Mouse (Mus musculus): ENCODE results near the gene Urm1. TPM values are rescaled to one million over a fixed set of nuclear protein-coding genes. Genes with fewer than 3 reads are reported as not detected.
"Not testable (repeated sequence)": the region's sequence is repeated elsewhere in the genome, so short reads cannot be mapped to it uniquely, and the experiment has no call there.

The Urm1 gene
- total RNA-seq, 2 experiments from 2014 or later, result 37.9 to 40.9 TPM

DNA sequence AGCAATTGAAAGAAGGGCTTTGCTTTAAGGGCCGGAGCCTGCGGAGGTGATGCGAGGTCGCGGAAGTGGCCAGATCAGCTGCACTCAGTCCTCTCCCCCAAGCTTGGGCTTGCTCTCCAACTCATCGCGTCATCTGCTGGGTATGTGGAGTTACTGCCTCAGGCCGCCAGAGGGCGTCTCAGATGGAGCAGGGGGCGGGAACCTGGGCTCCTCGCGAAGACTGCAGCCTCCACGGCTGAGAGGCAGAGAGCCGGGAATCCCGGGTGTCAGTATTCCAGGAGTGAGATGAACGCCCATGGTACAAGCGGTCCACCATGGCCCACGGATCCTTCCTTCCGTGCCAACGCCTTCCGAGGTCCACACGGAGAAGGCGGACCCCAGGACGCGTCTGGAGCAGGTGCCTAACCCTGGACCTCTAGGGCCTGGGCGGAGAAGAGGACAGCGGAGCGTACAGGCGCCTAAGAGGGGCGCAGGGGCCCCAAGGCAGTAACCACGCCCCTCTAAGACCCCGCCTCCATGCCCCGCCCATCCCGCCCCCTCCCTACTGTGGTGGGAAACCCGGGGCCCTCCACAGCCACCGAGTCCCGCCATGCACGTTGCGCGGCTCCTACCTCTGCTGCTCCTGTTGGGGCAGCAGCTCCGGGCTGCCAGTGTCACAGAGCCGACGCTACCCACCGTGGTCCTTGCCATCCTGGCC, 49.2 kb downstream of the Urm1 start, which contains the start of gene Cercam:
Cercam (plus strand) TSS at position 216 of the 697 bp plus-strand sequence.
- DNase-seq, result peak; percentile 92

- DNase-seq, result peak; percentile 24
Measured at GRCm38 (mm10) chr2:29869646-29870451, 50.0 kb downstream of the Urm1 start.

DNA sequence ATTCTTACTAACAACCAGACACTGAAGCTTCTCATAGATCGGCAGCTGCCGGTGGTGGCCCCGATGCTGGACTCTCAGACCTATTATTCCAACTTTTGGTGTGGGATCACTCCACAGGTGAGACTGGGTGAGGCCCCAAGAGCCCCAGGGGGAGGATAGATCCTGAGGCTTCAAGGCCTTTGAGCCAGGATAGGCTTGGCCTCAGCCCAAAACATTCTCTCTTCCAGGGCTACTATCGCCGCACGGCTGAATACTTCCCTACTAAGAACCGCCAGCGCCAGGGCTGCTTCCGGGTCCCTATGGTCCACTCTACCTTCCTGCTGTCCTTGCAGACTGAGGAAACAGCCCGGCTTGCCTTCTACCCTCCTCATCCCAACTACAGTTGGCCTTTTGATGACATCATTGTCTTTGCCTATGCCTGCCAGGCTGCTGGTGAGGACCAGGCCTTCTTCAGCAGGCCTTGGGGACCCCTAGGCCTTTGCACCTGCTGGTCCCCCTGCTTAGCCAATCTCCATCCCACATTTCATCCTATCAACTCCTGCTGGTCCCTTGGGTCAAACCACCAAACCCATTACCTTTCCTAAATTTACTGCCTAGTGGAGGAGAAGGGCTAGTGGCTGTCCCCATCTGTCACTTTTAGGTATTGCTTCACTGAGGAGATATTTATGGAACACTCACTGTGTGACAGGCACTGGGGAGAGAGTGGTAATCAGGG, 52.9 kb downstream of the Urm1 start:
- no peak for DNase-seq

DNA sequence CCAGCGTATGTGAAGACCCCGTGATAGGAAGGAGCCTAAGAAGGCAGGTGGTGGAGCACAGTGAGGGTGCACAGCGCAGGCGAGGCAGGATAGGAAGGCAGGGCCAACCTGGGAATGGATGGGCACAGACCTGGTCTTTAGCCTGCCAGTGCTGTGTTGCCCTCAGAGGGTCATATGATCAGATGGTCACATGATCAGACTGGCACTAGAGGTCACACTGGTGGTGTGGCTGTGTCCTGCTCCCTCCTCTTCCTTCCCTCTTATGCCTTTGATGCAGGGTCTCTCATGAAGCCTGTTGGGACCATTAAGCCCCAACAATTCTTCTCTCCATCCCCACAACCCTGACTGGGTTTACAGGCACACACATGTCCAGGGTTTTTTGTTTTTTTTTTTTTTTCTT, 53.9 kb downstream of the Urm1 start:
- DNase-seq, result no peak

DNA sequence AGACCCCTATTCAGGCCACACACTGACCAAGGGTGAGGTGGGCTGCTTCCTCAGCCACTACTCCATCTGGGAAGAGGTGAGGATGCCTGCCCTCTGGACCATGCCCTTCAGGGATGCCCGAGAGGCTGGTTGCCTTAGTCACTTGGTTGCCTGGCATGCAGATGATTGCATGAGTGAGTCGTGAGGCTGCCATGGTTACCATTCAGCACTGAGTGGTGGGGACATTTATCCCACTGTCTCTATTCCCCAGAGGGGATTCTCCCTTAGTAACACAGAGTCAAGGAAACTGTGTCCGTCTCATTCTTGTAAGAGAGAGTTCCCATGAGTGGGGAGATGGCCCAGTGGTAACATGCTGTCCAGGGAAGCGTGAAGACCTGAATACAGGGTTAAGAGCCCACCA, 58.2 kb downstream of the Urm1 start:
- no peak for DNase-seq

- no peak for DNase-seq
Measured at GRCm38 (mm10) chr2:29879191-29879590, 59.3 kb downstream of the Urm1 start.

DNA sequence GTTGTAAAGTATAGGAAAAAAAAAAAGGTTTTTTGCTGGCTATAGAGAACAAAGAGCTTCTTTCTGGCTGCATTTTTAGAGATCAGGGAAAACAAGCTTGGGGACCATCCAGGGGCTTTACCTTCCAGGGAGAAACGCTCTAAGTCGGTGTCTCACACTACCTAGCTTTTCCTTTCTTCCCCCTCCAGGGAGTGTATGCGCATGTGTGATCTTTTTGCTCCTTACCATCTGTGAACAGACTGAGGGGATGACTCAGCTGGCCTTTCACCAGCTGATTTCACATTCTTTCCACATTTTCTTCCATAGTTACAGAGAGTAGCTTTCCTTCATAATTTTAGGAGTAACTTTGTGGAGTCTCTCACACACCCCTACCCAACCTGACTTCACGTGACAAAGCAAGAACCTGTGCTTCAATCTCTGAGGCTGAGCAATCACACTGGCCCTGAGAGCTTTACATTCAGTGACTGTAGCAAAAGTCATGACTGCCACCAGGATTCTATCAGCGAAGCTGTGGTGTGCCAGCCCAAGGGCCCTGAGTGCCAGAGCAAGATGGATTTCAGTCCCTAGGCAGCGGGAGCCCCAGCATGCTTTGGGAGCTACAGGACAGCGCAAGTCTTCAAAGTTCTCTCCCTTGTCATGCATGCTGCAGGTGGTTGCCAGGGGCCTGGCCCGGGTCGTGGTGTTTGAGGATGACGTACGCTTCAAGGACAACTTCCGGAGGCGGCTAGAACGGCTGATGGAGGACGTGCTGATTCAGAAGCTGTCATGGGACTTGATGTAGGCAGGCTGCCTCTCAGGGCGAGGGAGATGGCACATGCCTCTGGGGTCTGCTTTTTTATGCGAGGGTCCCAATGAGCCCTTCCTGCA, 60.3 kb downstream of the Urm1 start:
- peak; percentile 21 for DNase-seq

- not testable (repeated sequence) for DNase-seq
Measured at GRCm38 (mm10) chr2:29886659-29887292, 66.9 kb downstream of the Urm1 start.

- DNase-seq, result peak; percentile 100
Measured at GRCm38 (mm10) chr2:29889066-29889944, 69.4 kb downstream of the Urm1 start, which contains the start of gene Odf2. Gene Odf2 (plus strand): TSS chr2:29889221.

DNA sequence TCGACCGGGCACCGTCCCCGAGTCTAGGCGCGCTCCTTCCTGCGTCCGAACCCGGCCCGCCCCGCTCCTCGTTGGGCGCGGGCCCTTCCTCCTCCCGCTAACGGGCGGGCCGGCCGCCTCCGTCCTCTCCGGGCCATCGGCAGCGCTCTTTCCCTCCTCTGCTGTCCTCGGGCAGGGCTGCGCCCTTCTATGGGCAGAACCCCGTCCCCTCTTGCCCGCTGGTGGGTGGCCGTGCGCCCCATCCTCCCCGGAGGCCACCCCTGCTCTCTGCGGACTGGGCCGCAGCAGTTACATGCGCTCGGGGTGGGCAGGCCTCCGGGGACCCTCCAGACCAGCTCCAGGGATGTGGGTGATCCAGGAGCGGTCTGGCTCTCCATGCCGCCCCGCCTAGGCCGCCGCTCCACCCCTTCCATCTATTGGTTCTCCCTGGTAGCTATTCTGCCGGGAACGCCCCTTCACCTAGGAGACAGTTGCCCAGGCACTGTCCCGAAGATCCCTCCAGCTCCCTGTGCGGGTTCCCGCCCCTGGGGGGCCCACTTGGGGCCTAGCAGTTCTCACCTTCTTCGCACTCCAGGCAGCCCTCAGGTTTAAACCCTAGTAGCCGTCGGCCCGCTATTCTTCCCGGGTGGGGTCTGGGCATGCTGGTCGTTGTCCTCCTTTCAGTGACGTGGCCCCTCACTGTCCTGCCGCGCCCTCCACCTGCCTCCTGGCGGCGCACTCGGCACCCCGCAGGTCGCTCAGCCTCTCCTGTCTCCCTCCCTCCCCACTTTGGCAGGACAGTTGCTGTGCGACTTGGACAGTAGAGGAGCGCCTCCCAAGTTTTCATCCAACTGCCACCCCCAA, 70.3 kb downstream of the Urm1 start:
- DNase-seq, result peak; percentile 85

DNA sequence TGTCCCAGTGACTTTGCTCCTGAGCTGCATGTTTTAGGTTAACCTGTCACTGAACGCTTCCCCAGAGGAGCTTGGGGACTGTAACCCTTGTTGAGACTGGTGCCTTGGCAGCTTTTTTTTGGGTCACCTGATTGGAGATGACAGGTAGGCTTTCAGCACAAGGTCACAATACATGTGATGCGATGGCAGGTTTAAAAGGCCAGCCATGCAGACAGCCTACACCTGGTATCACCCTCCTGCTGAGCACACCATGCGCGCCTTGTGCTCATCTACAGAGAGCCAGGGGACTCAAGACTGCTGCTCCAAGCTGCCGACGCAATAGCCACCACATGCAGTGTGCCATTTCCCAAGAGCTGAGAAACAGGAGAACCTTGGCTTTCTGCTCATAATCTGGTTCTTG, 71.9 kb downstream of the Urm1 start:
- DNase-seq, result no peak

Small RNAs within 50 kb of the gene (microRNA-seq; reads per million reads assigned to microRNA genes)
- 0 reads per million in 2 experiments for gene Mir219a-2
- 0 reads per million in 2 experiments for gene Mir219b

Other genes with a start within 250 kb of the Urm1 start
- 10 to 100 TPM; 96.3 to 98.4 TPM for gene Rapgef1, start 200.4 kb upstream of the Urm1 start, total RNA-seq (2021)
- not detected for gene Gm13420, start 68.4 kb upstream of the Urm1 start, total RNA-seq (2021)
- gene Gm13547, start 60.8 kb upstream of the Urm1 start, total RNA-seq (2021), result not detected
- gene Coq4, start 32.6 kb upstream of the Urm1 start, total RNA-seq (2021), result 10 to 100 TPM; 14.6 to 14.7 TPM
- 10 to 100 TPM; 37.5 to 38.6 TPM for gene Trub2, start 31.6 kb upstream of the Urm1 start, total RNA-seq (2021)
- 10 to 100 TPM; 22.3 to 23.4 TPM for gene Slc27a4, start 17.4 kb upstream of the Urm1 start, total RNA-seq (2021)
- gene Cercam, start 49.1 kb downstream of the Urm1 start, total RNA-seq (2021), result 10 to 100 TPM; 13.4 to 13.9 TPM
- 10 to 100 TPM; 44.8 to 52.4 TPM for gene Odf2, start 69.1 kb downstream of the Urm1 start, total RNA-seq (2021)
- gene Gle1, start 115.4 kb downstream of the Urm1 start, total RNA-seq (2021), result 10 to 100 TPM; 25.9 to 26.8 TPM
- gene Sptan1, start 145.5 kb downstream of the Urm1 start, total RNA-seq (2021), result 100 to 1,000 TPM; 370 to 371 TPM
- gene Wdr34, start 228.8 kb downstream of the Urm1 start, total RNA-seq (2021), result 10 to 100 TPM; 15.2 to 15.8 TPM
- 100 to 1,000 TPM; 174 to 185 TPM for gene Set, start 237.3 kb downstream of the Urm1 start, total RNA-seq (2021)

Data from heart, postnatal 4 days (tissue).